Mouse (Mus musculus): ENCODE data around the gene Lrrc25.

DNA sequence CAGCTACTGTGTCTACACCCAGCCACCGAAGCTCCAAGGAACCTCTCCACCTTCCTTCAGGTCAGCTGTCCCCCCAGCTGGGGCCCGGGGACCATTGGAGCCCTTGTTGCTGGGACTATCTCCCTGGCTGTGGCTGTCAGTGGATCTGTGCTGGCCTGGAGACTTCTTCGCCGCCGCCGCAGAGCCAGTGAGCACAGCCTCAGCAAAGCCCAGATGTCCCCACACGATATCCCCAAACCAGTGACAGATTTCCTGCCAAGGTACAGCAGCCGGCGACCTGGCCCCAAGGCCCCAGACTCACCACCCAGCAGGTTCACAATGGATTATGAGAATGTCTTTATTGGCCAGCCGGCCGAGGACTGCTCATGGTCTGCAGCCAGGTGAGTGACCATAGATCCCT, 2.0 kb downstream of the Lrrc25 start:
- TF ChIP-seq HCFC1 (IDR thresholded peaks at IDR 0.05; ENCODE audit: borderline replicate concordance, insufficient read depth, low read length) (no peak), ZNF384 (IDR thresholded peaks at IDR 0.05; ENCODE audit: low read depth, low read length) (no peak)

Data from ES-E14 (cell line).